Mouse (Mus musculus) urinary bladder, adult 2 months (tissue): ENCODE data around the gene Rimbp3. TPM values are rescaled to one million over a fixed set of nuclear protein-coding genes. Genes with fewer than 3 reads are reported as not detected.
"Not testable (repeated sequence)": the region's sequence is repeated elsewhere in the genome, so short reads cannot be mapped to it uniquely, and the experiment has no call there.

ENCODE experiments used
- DNase-seq: peaks from one replicate; pipeline ENCODE4 v3.0.0; 2022; ENCODE audit warnings: low spot score
- polyA plus RNA-seq: library from polyadenylated mRNA; depleted of rRNA; stranded (reverse); fragments of >200 nt; gene quantifications from 2 replicates; pipeline ENCODE4 v1.2.3, GENCODE M21; 2012; rRNA removed

Gene Rimbp3
- polyA plus RNA-seq: 0.26 and 0.37 TPM in 2 replicates

- DNase-seq: peak; percentile 79
Measured at GRCm38 (mm10) chr16:17208389-17209361, at the start of gene Rimbp3. TSS of gene Rimbp3 (plus strand) at chr16:17208603.

GRCm38 (mm10) chr16:17165478-17165877, 42.9 kb upstream of the Rimbp3 start:
- not testable (repeated sequence) for DNase-seq

DNA sequence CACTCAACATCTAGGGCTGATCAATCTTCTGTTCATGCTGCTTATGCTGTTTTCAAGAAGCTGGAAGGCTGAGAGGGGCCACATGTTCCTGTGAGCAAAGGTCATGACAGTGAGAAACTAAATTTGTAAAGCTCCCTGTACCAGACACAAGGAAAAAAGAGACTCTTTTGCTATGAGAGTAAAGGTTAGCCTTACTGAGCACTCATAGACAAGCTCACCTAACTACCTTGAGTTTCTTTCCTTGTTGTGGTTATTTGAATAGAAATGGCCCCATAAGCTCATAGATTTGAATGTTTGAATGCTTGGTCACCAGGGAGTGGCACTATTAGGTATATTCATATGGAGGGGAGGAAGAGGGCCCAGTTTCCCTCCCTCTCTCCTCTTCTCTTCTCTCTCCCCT, 41.2 kb upstream of the Rimbp3 start:
- no peak for DNase-seq

DNA sequence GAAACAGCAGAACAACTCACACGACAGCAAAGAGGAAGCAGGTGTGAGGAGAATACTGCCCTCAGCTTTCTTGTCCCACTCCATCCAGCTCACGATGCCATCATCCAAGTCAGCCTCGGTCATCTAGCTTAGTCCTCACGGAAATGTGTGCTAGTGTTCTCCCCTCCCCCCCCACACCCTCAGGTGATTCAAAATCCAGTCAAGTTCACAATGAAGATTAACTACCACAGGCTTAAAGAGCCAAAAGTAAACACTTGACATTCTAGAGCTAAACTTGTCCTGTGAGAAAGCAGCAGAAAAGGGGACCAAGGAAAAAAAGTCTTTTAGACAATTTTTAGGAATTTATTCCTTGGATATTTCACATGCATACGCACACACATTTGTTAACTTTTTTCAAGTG, 40.4 kb upstream of the Rimbp3 start:
- DNase-seq: no peak

DNA sequence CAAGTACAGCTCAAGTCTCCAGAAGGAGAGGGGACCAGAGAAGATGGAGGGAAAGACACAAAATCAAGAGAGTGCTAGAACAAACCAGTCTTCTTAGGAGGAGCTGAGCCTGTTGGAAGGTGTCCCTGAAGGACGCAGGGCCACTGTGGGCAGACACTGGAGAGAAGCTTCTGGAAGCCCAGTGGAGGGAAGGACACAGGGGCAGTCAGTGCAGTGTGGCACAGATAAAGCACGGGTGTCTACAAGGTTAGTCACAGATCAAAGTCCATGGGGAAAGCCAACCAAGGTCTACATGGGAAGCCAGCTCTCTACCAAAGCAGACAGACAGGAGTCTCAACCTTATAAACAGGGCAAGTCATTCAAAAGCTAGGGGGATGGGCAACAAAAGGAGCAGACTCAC, 32.6 kb upstream of the Rimbp3 start:
- no peak for DNase-seq

GRCm38 (mm10) chr16:17177623-17178170, 30.7 kb upstream of the Rimbp3 start:
- no peak for DNase-seq

- no peak for DNase-seq
Measured at GRCm38 (mm10) chr16:17179706-17180105, 28.7 kb upstream of the Rimbp3 start.

DNA sequence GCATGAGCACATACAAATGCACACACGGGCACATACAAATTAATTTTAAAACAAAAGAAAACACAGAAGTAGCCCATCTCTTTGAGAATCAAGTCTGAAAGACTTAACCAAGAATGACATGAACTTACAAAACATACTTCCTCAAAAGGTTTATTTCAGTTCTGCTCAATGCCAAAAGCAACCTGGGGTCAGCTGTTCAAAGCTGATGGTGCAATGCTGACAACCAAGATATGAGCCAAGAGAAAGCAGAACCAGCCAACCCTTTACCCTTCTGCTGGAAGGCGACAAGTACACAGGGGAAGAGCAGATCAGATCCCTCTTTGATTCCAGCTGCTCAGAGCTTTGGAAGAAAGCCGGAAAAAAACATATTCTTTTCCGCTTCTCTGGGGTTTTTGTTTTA, 27.0 kb upstream of the Rimbp3 start:
- no peak for DNase-seq

DNA sequence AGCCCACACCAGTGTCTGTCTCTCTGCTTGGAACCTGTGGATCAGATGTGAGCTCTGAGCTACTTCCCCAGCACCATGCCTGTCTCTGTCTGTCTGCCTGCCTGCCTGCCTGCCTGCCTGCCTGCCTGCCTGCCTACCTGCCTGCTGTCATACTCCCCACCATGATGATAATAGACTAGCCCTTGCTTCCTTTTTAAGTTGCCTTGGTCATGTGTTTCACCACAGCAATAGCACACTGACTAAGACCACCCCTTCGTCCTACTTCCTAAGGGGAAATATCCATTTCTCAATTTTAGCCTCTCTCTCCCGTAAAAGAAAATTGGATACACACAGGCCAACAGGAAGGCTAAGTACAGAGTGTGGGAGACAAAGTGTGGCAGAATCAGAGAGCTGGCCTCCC, 26.3 kb upstream of the Rimbp3 start:
- DNase-seq: no peak

GRCm38 (mm10) chr16:17183003-17183402, 25.4 kb upstream of the Rimbp3 start:
- DNase-seq: no peak

DNA sequence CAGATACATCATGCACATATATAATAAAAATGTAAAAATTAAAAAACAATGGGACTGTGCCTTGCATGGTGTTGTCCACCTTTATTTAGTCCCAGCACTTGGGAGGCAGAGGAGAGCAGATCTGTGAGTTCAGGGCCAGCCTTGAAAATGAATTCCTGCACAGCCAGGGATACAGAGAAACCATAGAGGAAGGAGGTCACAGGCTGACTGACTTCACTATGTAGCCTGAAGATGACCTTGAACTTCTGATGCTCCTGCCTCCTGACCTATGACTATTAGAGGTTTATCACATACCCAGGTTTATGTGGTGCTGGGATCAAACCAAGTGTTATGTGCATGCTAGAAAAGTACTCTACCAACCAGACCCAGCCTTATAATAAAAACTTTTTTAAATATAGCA, 22.9 kb upstream of the Rimbp3 start:
- no peak for DNase-seq

- DNase-seq: no peak
Measured at GRCm38 (mm10) chr16:17193823-17194222, 14.6 kb upstream of the Rimbp3 start.

- DNase-seq: no peak
Measured at GRCm38 (mm10) chr16:17200121-17200952, 8.1 kb upstream of the Rimbp3 start.

GRCm38 (mm10) chr16:17200953-17201707, 7.3 kb upstream of the Rimbp3 start:
- peak; percentile 72 for DNase-seq

DNA sequence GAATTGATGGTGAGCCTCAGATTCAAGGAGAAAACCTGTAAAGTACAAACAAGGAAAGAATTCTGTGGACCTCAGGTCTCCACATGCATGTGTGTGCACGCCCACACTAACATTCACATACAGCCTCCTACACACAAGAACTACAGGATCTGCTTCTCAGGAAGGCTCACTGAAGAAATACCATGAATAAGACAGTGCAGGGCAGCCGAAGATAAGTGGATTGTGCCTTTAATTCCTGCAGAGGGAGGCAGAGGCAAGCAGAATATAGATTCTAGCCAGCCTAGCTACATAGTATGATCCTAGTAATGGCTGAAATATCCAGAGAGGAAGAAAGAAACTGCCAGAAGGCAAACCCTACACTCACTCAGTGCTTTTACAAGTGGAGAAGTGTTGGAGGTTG, 6.4 kb upstream of the Rimbp3 start:
- no peak for DNase-seq

- DNase-seq: no peak
Measured at GRCm38 (mm10) chr16:17202549-17202948, 5.9 kb upstream of the Rimbp3 start, which contains the start of gene Ube2l3. TSS of gene Ube2l3 (minus strand) at chr16:17202649.

DNA sequence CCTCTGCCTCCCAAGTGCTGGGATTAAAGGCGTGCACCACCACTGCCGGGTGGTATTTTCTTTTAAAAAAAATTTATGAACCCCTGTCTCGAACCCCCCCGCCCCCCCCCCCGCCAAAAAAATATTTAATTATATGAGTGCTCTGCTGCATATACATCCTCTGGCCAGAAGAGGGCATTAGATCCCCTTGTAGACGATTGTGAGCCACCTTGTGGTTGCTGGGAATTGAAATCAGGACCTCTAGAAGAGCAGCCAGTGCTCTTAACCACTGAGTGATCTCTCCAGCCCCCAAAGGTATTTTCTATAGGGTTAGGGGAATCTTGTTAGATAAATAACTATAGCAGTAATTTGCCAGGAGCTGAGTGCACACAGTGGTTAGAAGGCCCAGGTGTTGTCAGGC, 3.4 kb upstream of the Rimbp3 start:
- DNase-seq: no peak

DNA sequence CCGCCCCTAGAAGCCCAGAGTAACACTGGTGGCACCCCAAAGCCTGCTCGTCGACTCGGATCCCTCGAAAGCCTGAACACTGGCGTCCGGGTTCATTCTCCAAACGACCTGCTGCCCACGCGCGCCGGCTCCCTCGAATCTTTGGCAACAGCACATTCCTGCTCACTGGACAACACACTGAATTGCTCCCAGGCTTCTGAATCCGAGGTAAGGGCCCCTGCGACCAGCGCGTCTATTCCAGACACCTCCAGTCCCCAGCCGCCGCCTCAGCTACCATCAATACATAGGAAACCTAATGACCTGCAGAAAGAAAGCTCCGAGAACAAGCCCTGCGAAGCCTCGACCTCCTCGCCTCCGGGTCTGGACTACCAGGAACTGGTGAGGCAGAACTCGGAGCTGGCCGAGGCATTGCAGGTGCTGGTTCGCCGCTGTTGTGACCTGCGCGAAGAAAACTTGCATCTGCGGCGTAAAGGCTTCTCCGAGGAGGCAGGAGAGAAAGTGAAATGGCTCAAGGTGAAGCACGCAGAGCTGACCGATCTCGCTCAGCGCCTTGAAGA, 1.1 kb downstream of the Rimbp3 start:
- DNase-seq: no peak

- DNase-seq: peak; percentile 88
Measured at GRCm38 (mm10) chr16:17209981-17210838, 1.8 kb downstream of the Rimbp3 start.
